Mouse (Mus musculus): Measurements from ENCODE around the gene Kcnk10.

Kcnk10 gene

GRCm38 (mm10) chr12:98571896-98572680 lies 6.0 kb downstream of the Kcnk10 start:
- no peak for DNase-seq (ENCODE audit: extremely low spot score, low spot score)

- no peak for DNase-seq (ENCODE audit: extremely low spot score, low spot score)
Measured at GRCm38 (mm10) chr12:98569380-98569779, 8.7 kb downstream of the Kcnk10 start.

- DNase-seq (ENCODE audit: extremely low spot score, low spot score): no peak
Measured at GRCm38 (mm10) chr12:98567877-98568276, 10.2 kb downstream of the Kcnk10 start.

- DNase-seq (ENCODE audit: extremely low spot score, low spot score): no peak
Measured at GRCm38 (mm10) chr12:98564383-98564782, 13.7 kb downstream of the Kcnk10 start.

- no peak for DNase-seq (ENCODE audit: extremely low spot score, low spot score)
Measured at GRCm38 (mm10) chr12:98563261-98563660, 14.8 kb downstream of the Kcnk10 start.

- no peak for DNase-seq (ENCODE audit: extremely low spot score, low spot score)
Measured at GRCm38 (mm10) chr12:98562341-98562977, 15.7 kb downstream of the Kcnk10 start.

GRCm38 (mm10) chr12:98560038-98560437 lies 18.1 kb downstream of the Kcnk10 start:
- no peak for DNase-seq (ENCODE audit: extremely low spot score, low spot score)

GRCm38 (mm10) chr12:98557013-98557677 lies 21.0 kb downstream of the Kcnk10 start:
- peak; percentile 3 for DNase-seq (ENCODE audit: extremely low spot score, low spot score)

GRCm38 (mm10) chr12:98549981-98550380 lies 28.1 kb downstream of the Kcnk10 start:
- DNase-seq (ENCODE audit: extremely low spot score, low spot score): no peak

GRCm38 (mm10) chr12:98548141-98548540 lies 30.0 kb downstream of the Kcnk10 start:
- DNase-seq (ENCODE audit: extremely low spot score, low spot score): no peak

- DNase-seq (ENCODE audit: extremely low spot score, low spot score): no peak
Measured at GRCm38 (mm10) chr12:98545875-98546274, 32.2 kb downstream of the Kcnk10 start.

- no peak for DNase-seq (ENCODE audit: extremely low spot score, low spot score)
Measured at GRCm38 (mm10) chr12:98545251-98545560, 32.9 kb downstream of the Kcnk10 start.

- no peak for DNase-seq (ENCODE audit: extremely low spot score, low spot score)
Measured at GRCm38 (mm10) chr12:98544545-98545250, 33.4 kb downstream of the Kcnk10 start.

GRCm38 (mm10) chr12:98536760-98537159 lies 41.4 kb downstream of the Kcnk10 start:
- no peak for DNase-seq (ENCODE audit: extremely low spot score, low spot score)

- no peak for DNase-seq (ENCODE audit: extremely low spot score, low spot score)
Measured at GRCm38 (mm10) chr12:98536036-98536435, 42.1 kb downstream of the Kcnk10 start.

GRCm38 (mm10) chr12:98535494-98535901 lies 42.6 kb downstream of the Kcnk10 start:
- no peak for DNase-seq (ENCODE audit: extremely low spot score, low spot score)

GRCm38 (mm10) chr12:98528635-98529034 lies 49.5 kb downstream of the Kcnk10 start:
- DNase-seq (ENCODE audit: extremely low spot score, low spot score): no peak

GRCm38 (mm10) chr12:98525361-98525760 lies 52.7 kb downstream of the Kcnk10 start:
- no peak for DNase-seq (ENCODE audit: extremely low spot score, low spot score)

- no peak for DNase-seq (ENCODE audit: extremely low spot score, low spot score)
Measured at GRCm38 (mm10) chr12:98524331-98525311, 53.5 kb downstream of the Kcnk10 start.

GRCm38 (mm10) chr12:98521311-98521710 lies 56.8 kb downstream of the Kcnk10 start:
- no peak for DNase-seq (ENCODE audit: extremely low spot score, low spot score)

- DNase-seq (ENCODE audit: extremely low spot score, low spot score): no peak
Measured at GRCm38 (mm10) chr12:98520568-98520931, 57.6 kb downstream of the Kcnk10 start.
